Mouse (Mus musculus) bone marrow, adult 2 months (tissue): ENCODE measurements around the gene L3mbtl3.

Source experiments
- CTCF ChIP-seq: fragments of 200-500 bp; IDR thresholded peaks from 2 replicates; pipeline ENCODE4 v1.5.1; 2011; ENCODE audit warnings: low read length, control low read depth; ENCODE audit not compliant: control insufficient read depth, insufficient read depth
- POLR2A ChIP-seq: fragments of 200-500 bp; IDR thresholded peaks from 2 replicates; pipeline ENCODE4 v1.6.1; 2011; ENCODE audit warnings: low read depth, mild to moderate bottlenecking, control low read depth, low read length, borderline replicate concordance; ENCODE audit not compliant: control insufficient read depth

- no peak for TF ChIP-seq POLR2A
- no peak for TF ChIP-seq CTCF
Observed at GRCm38 (mm10) chr10:26232071-26232653, 143.6 kb downstream of the L3mbtl3 start.
